Mouse (Mus musculus): ENCODE results near the gene Casc1. TPM values are rescaled to one million over a fixed set of nuclear protein-coding genes. Genes with fewer than 3 reads are reported as not detected.

Gene Casc1
- total and polyA plus RNA-seq, 3 experiments, result 0.21 to 0.33 (median 0.25) TPM

GRCm38 (mm10) chr6:145210056-145210680 lies 637 bp downstream of the Casc1 start:
- H3K4me1 ChIP-seq (ENCODE audit: control insufficient read depth in 1 of 2, insufficient read depth in 2 of 2), result peaks cover 3 to 17% of the 10 kb centered on the region in 2 experiments; a peak in 2 of 4 replicates
- H3K36me3 ChIP-seq (replicated peaks in 1 of 2; ENCODE audit: control insufficient read depth in 1 of 2, insufficient read depth in 1 of 2, low read length in 1 of 2), result peaks cover 3 to 16% of the 10 kb centered on the region in 2 experiments
- DNase-seq (ENCODE audit: extremely low read depth), result no peak
- H3K27ac ChIP-seq (ENCODE audit: insufficient read depth, low read depth), result no peak overlapping the region
- no peaks in the 10 kb centered on the region for H3K9me3 ChIP-seq (replicated peaks; ENCODE audit: low read length)
- H3K9ac ChIP-seq (ENCODE audit: insufficient read depth, low read depth), result peak overlapping the region; percentile 46; the same call in 1 of the 2 replicates
- H3K27me3 ChIP-seq (replicated peaks), result peaks cover 3% of the 10 kb centered on the region
- H3K4me3 ChIP-seq (replicated peaks in 1 of 3; ENCODE audit: low read depth in 2 of 3, low read length in 2 of 3, poor library complexity in 1 of 3), result peak overlapping the region; percentile 60 to 85 (median 66)
- TF ChIP-seq USF2 (conservative IDR thresholded peaks at IDR 0.05; ENCODE audit: low read depth, low read length) (no peak), ZC3H11A (IDR thresholded peaks at IDR 0.05; ENCODE audit: low read depth, low read length) (no peak), RCOR1 (conservative IDR thresholded peaks at IDR 0.05; ENCODE audit: low read depth, low read length) (no peak), NRF1 (IDR thresholded peaks at IDR 0.05; ENCODE audit: low read depth, low read length) (no peak), ZNF384 (IDR thresholded peaks at IDR 0.05; ENCODE audit: low read depth, low read length) (no peak), CHD1 (IDR thresholded peaks at IDR 0.05; ENCODE audit: low read depth, low read length) (no peak), UBTF (IDR thresholded peaks at IDR 0.05; ENCODE audit: low read depth, low read length) (no peak), ELF1 (IDR thresholded peaks at IDR 0.05; ENCODE audit: low read depth, low read length) (no peak), ZKSCAN1 (IDR thresholded peaks at IDR 0.05; ENCODE audit: borderline replicate concordance, low read depth, low read length) (no peak), E2F4 (IDR thresholded peaks at IDR 0.05; ENCODE audit: insufficient replicate concordance, low read depth, low read length) (no peak), JUN (IDR thresholded peaks at IDR 0.05; ENCODE audit: insufficient read depth, low read depth, low read length) (no peak), TCF12 (IDR thresholded peaks at IDR 0.05; ENCODE audit: low read depth, low read length) (no peak), JUND (conservative IDR thresholded peaks at IDR 0.05; ENCODE audit: low read depth, low read length) (no peak), HCFC1 (IDR thresholded peaks at IDR 0.05; ENCODE audit: low read depth, low read length) (no peak)
- 0 out of 2 replicates have a peak, but pooled peaks cover 2% of the 10 kb centered on the region for H3K79me2 ChIP-seq (replicated peaks; ENCODE audit: control insufficient read depth, extremely low read depth, insufficient read depth, poor library complexity, severe bottlenecking)
- in situ Hi-C loops (cut with MboI; ENCODE audit: low pct_ligation_motif_present, low pct_unique_long_range_greater_than_20kb, low sequenced_read_pairs), result no loop called here
- dilution Hi-C loops (cut with MboI; ENCODE audit: extremely low pct_ligation_motif_present, extremely low pct_unique_long_range_greater_than_20kb, low sequenced_read_pairs), result no loop called here
- peak overlapping the region; percentile 86 for H3K4me2 ChIP-seq (ENCODE audit: insufficient read depth, low read depth, poor library complexity, severe bottlenecking)

- Histone ChIP-seq H3K9me3 (replicated peaks; ENCODE audit: low read length) (no peaks in the 10 kb centered on the region), H3K27me3 (replicated peaks) (peaks cover 3% of the 10 kb centered on the region), H3K4me2 (ENCODE audit: insufficient read depth, low read depth, poor library complexity, severe bottlenecking) (no peak overlapping the region), H3K36me3 (replicated peaks in 1 of 2; ENCODE audit: control insufficient read depth in 1 of 2, insufficient read depth in 1 of 2, low read length in 1 of 2) (no peaks in the 10 kb centered on the region), H3K27ac (ENCODE audit: insufficient read depth, low read depth) (no peak overlapping the region), H3K4me3 (replicated peaks in 1 of 3; ENCODE audit: low read depth in 2 of 3, low read length in 2 of 3, poor library complexity in 1 of 3) (no peak overlapping the region), H3K4me1 (ENCODE audit: control insufficient read depth in 1 of 2, insufficient read depth in 2 of 2) (peaks cover 0 to 4% of the 10 kb centered on the region in 2 experiments; a peak in 3 of 4 replicates), H3K9ac (ENCODE audit: insufficient read depth, low read depth) (no peak overlapping the region), H3K79me2 (replicated peaks; ENCODE audit: control insufficient read depth, extremely low read depth, insufficient read depth, poor library complexity, severe bottlenecking) (no peaks in the 10 kb centered on the region)
- in situ Hi-C loops (cut with MboI; ENCODE audit: low pct_ligation_motif_present, low pct_unique_long_range_greater_than_20kb, low sequenced_read_pairs), result no loop called here
- no peak for DNase-seq (ENCODE audit: extremely low read depth)
- TF ChIP-seq POLR2A (IDR thresholded peaks at IDR 0.05; ENCODE audit: low read depth, low read length) (no peak), TCF12 (IDR thresholded peaks at IDR 0.05; ENCODE audit: low read depth, low read length) (no peak), KAT2A (IDR thresholded peaks at IDR 0.05; ENCODE audit: insufficient replicate concordance, low read length) (no peak), USF1 (IDR thresholded peaks at IDR 0.05; ENCODE audit: low read depth, low read length) (no peak), NRF1 (IDR thresholded peaks at IDR 0.05; ENCODE audit: low read depth, low read length) (no peak), CHD1 (IDR thresholded peaks at IDR 0.05; ENCODE audit: low read depth, low read length) (no peak), EP300 (IDR thresholded peaks at IDR 0.05; ENCODE audit: low read length) (no peak), SMC3 (IDR thresholded peaks at IDR 0.05; ENCODE audit: low read depth, low read length) (no peak), SIN3A (IDR thresholded peaks at IDR 0.05; ENCODE audit: low read length) (no peak), CTCF (conservative IDR thresholded peaks at IDR 0.05 in 1 of 2, IDR thresholded peaks at IDR 0.05 in 1 of 2; ENCODE audit: low read depth in 2 of 2, low read length in 2 of 2) (no peak), ZKSCAN1 (IDR thresholded peaks at IDR 0.05; ENCODE audit: borderline replicate concordance, low read depth, low read length) (no peak), UBTF (IDR thresholded peaks at IDR 0.05; ENCODE audit: low read depth, low read length) (no peak), ZC3H11A (IDR thresholded peaks at IDR 0.05; ENCODE audit: low read depth, low read length) (no peak), MAZ (IDR thresholded peaks at IDR 0.05; ENCODE audit: low read depth, low read length) (no peak)
- dilution Hi-C loops (cut with MboI; ENCODE audit: extremely low pct_ligation_motif_present, extremely low pct_unique_long_range_greater_than_20kb, low sequenced_read_pairs), result no loop called here
These were observed 5.7 kb downstream of the Casc1 start for GRCm38 (mm10) chr6:145205142-145205541.
